Mouse (Mus musculus) heart, adult 10 weeks (tissue): ENCODE data around the gene Gm10600. TPM values are rescaled to one million over a fixed set of nuclear protein-coding genes. Genes with fewer than 3 reads are reported as not detected.

Experiments
- polyA plus RNA-seq: library from polyadenylated mRNA; stranded (reverse); fragments of 350-450 nt; fragmentation: Illumina TruSeq; extraction: RNeasy Lipid Tissue Mini Kit (QIAGEN cat#74804); gene quantifications from one replicate; pipeline ENCODE4 v1.2.3, GENCODE M21; 2014; ENCODE audit warnings: low read depth, low replicate concordance

The Gm10600 gene
- 0.73 TPM for polyA plus RNA-seq

GRCm38 (mm10) chr4:42240339-42240738 lies at the start of gene Gm10600:
Gm10600 (plus strand) TSS chr4:42240639.

DNA sequence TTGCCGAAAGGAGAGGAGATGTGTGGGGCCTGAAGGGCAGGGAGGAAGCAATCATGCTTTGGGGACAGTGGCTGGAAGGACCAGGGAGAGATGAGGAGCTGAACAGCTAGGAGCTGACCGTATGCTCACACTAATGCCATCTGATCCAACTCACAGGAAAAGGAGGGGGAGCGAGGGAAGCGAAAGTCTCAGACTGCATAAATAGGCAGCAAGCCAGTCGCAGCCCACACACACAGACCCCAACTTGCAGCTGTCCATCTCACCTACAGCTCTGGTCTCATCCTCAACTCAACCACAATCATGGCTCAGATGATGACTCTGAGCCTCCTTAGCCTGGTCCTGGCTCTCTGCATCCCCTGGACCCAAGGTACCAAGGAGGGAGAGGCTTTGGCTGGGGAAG lies 15.0 kb downstream of the Gm10600 start, which contains the start of gene Ccl21b:
Gene Ccl21b, plus strand, starts transcription at position 301 of the 400 bp plus-strand sequence.

Other genes starting within 250 kb of the Gm10600 start
- not detected for gene Gm21093, start 205.9 kb upstream of the Gm10600 start, polyA plus RNA-seq
- gene Gm3893, start 149.4 kb upstream of the Gm10600 start, polyA plus RNA-seq = not detected
- gene Gm13304, start 125.8 kb upstream of the Gm10600 start, polyA plus RNA-seq = not detected
- gene Gm13306, start 87.2 kb upstream of the Gm10600 start, polyA plus RNA-seq = not detected
- 1.4 TPM for gene Gm13305, start 72.0 kb upstream of the Gm10600 start, polyA plus RNA-seq
- not detected for gene Ccl21b, start 15.1 kb downstream of the Gm10600 start, polyA plus RNA-seq
- gene Gm21953, start 53.6 kb downstream of the Gm10600 start, polyA plus RNA-seq = not detected
- not detected for gene Fam205a3, start 77.7 kb downstream of the Gm10600 start, polyA plus RNA-seq
- not detected for gene Gm21586, start 198.7 kb downstream of the Gm10600 start, polyA plus RNA-seq
- not detected for gene Gm2163, start 226.1 kb downstream of the Gm10600 start, polyA plus RNA-seq